8 mouse cellular contexts compared by ENCODE assay signal in genomic region chr5:115514896-115515587, GRCm38 (mm10). TPM values are rescaled to one million over a fixed set of nuclear protein-coding genes. Genes with fewer than 3 reads are reported as not detected.
DNase-seq lines count a peak whose midpoint lies in the region; ATAC-seq lines count a peak whose summit lies in the region.

No protein-coding gene starts in this region.

- peaks cover 41% of the 10 kb centered on the region for H3K4me1 ChIP-seq in forebrain, embryonic 10.5 days
- H3K4me1 ChIP-seq in forebrain, embryonic 11.5 days (replicated peaks; ENCODE audit: control insufficient read depth, insufficient read depth, low read length) = no peaks in the 10 kb centered on the region; the same call in 1 of the 2 replicates
- peaks cover 21% of the 10 kb centered on the region for H3K4me1 ChIP-seq in embryonic facial prominence, embryonic 12.5 days
- H3K4me1 ChIP-seq in heart, embryonic 16.5 days (ENCODE audit: control insufficient read depth, insufficient read depth, low read length) = peaks cover 31% of the 10 kb centered on the region
- H3K4me1 ChIP-seq in midbrain, embryonic 11.5 days (ENCODE audit: control insufficient read depth, insufficient read depth, low read length) = peaks cover 2% of the 10 kb centered on the region; the same call in 1 of the 2 replicates

- no peak overlapping the region for H3K4me2 ChIP-seq in forebrain, embryonic 11.5 days (ENCODE audit: low read depth, low read length, severe bottlenecking)
- peak overlapping the region; percentile 40 for H3K4me2 ChIP-seq in embryonic facial prominence, embryonic 12.5 days (replicated peaks)
- peak overlapping the region; percentile 50 for H3K4me2 ChIP-seq in heart, embryonic 16.5 days (ENCODE audit: low read depth, low read length)
- no peak overlapping the region for H3K4me2 ChIP-seq in midbrain, embryonic 11.5 days

- H3K27me3 ChIP-seq in forebrain, embryonic 10.5 days (ENCODE audit: poor library complexity, severe bottlenecking) = no peaks in the 10 kb centered on the region
- H3K27me3 ChIP-seq in forebrain, embryonic 11.5 days (ENCODE audit: control insufficient read depth, insufficient read depth, low read length) = no peaks in the 10 kb centered on the region
- no peaks in the 10 kb centered on the region for H3K27me3 ChIP-seq in embryonic facial prominence, embryonic 12.5 days
- no peaks in the 10 kb centered on the region for H3K27me3 ChIP-seq in heart, embryonic 16.5 days (ENCODE audit: control insufficient read depth, insufficient read depth, low read length)
- H3K27me3 ChIP-seq in midbrain, embryonic 11.5 days (ENCODE audit: control insufficient read depth, insufficient read depth, low read length) = no peaks in the 10 kb centered on the region

- WGBS in forebrain, embryonic 10.5 days = 63% methylated on average over 20 of the region's 20 CpGs
- 55% methylated on average over 20 of the region's 20 CpGs for WGBS in forebrain, embryonic 11.5 days
- WGBS in embryonic facial prominence, embryonic 12.5 days = 24% methylated on average over 20 of the region's 20 CpGs
- 44% methylated on average over 20 of the region's 20 CpGs for WGBS in heart, embryonic 16.5 days
- WGBS in midbrain, embryonic 11.5 days = 67% methylated on average over 20 of the region's 20 CpGs

- 0 out of 2 replicates have a peak overlapping the region, but pooled peaks have one; percentile 1 for H3K4me3 ChIP-seq in forebrain, embryonic 10.5 days
- no peak overlapping the region for H3K4me3 ChIP-seq in forebrain, embryonic 11.5 days (ENCODE audit: low read depth, low read length)
- H3K4me3 ChIP-seq in embryonic facial prominence, embryonic 12.5 days = no peak overlapping the region
- H3K4me3 ChIP-seq in heart, embryonic 16.5 days (ENCODE audit: low read length) = 0 out of 2 replicates have a peak overlapping the region, but pooled peaks have one; percentile 10
- H3K4me3 ChIP-seq in midbrain, embryonic 11.5 days (ENCODE audit: low read depth, low read length) = no peak overlapping the region

- no peak for DNase-seq in forebrain, embryonic 10.5 days (ENCODE audit: extremely low spot score, low spot score)
- DNase-seq in forebrain, embryonic 11.5 days (ENCODE audit: low spot score) = no peak
- peak; percentile 67 to 89 for DNase-seq in kidney, postnatal 25 days
- DNase-seq in midbrain, embryonic 11.5 days (ENCODE audit: low spot score, missing footprints) = peak; percentile 83
- no peak for DNase-seq in embryo, embryonic 10 days (ENCODE audit: low spot score)
- no peak for DNase-seq in frontal cortex, postnatal 25 days (ENCODE audit: low spot score in 2 of 2)

- H3K9me3 ChIP-seq in forebrain, embryonic 10.5 days = no peaks in the 10 kb centered on the region
- no peaks in the 10 kb centered on the region for H3K9me3 ChIP-seq in forebrain, embryonic 11.5 days (ENCODE audit: control insufficient read depth, low read length)
- H3K9me3 ChIP-seq in embryonic facial prominence, embryonic 12.5 days = no peaks in the 10 kb centered on the region
- no peaks in the 10 kb centered on the region for H3K9me3 ChIP-seq in heart, embryonic 16.5 days (replicated peaks; ENCODE audit: control insufficient read depth, low read length)
- no peaks in the 10 kb centered on the region for H3K9me3 ChIP-seq in midbrain, embryonic 11.5 days (ENCODE audit: control insufficient read depth, low read length)

- no peak for ATAC-seq in forebrain, embryonic 11.5 days (replicated peaks; ENCODE audit: low FRiP score)
- ATAC-seq in embryonic facial prominence, embryonic 12.5 days (ENCODE audit: insufficient number of reproducible peaks, insufficient read depth, low FRiP score, low TSS enrichment) = peak; percentile 74
- peak; percentile 81 for ATAC-seq in heart, embryonic 16.5 days (replicated peaks; ENCODE audit: extremely low read depth, insufficient read depth, low FRiP score)
- no peak for ATAC-seq in midbrain, embryonic 11.5 days (ENCODE audit: low FRiP score)

- peaks cover 36% of the 10 kb centered on the region for H3K36me3 ChIP-seq in forebrain, embryonic 10.5 days (replicated peaks)
- no peaks in the 10 kb centered on the region for H3K36me3 ChIP-seq in forebrain, embryonic 11.5 days (ENCODE audit: control insufficient read depth, insufficient read depth, low read length)
- H3K36me3 ChIP-seq in embryonic facial prominence, embryonic 12.5 days = 0 out of 2 replicates have a peak, but pooled peaks cover 6% of the 10 kb centered on the region
- peaks cover 7% of the 10 kb centered on the region for H3K36me3 ChIP-seq in heart, embryonic 16.5 days (ENCODE audit: control insufficient read depth, insufficient read depth)
- no peaks in the 10 kb centered on the region for H3K36me3 ChIP-seq in midbrain, embryonic 11.5 days (ENCODE audit: control insufficient read depth, insufficient read depth, low read length)

- H3K9ac ChIP-seq in forebrain, embryonic 11.5 days (ENCODE audit: low read length) = no peak overlapping the region
- peak overlapping the region; percentile 21; the same call in 1 of the 2 replicates for H3K9ac ChIP-seq in embryonic facial prominence, embryonic 12.5 days
- peak overlapping the region; percentile 39 for H3K9ac ChIP-seq in heart, embryonic 16.5 days (ENCODE audit: low read length)
- H3K9ac ChIP-seq in midbrain, embryonic 11.5 days (ENCODE audit: low read length) = no peak overlapping the region

- H3K27ac ChIP-seq in forebrain, embryonic 10.5 days = peak overlapping the region; percentile 81
- no peak overlapping the region for H3K27ac ChIP-seq in forebrain, embryonic 11.5 days (ENCODE audit: low read depth, low read length)
- H3K27ac ChIP-seq in embryonic facial prominence, embryonic 12.5 days = peak overlapping the region; percentile 96
- peak overlapping the region; percentile 88 for H3K27ac ChIP-seq in heart, embryonic 16.5 days (ENCODE audit: low read length)
- H3K27ac ChIP-seq in midbrain, embryonic 11.5 days (ENCODE audit: low read depth, low read length) = no peak overlapping the region

RNA-seq across cellular contexts. Expression of gene Pxn, which starts 8.6 kb away (rescaled TPM):
- polyA plus RNA-seq in forebrain, embryonic 10.5 days (2016; fragmentation: Nextera tagmentation; extraction: Ambion mirVana) = 34.3 and 35.8 TPM in 2 replicates
- polyA plus RNA-seq in forebrain, embryonic 11.5 days (2014; fragmentation: Nextera tagmentation; extraction: Ambion mirVana) = 11.9 and 12.3 TPM in 2 replicates
- polyA plus RNA-seq in embryonic facial prominence, embryonic 12.5 days (2016; fragmentation: Nextera tagmentation; extraction: Ambion mirVana) = 46.8 and 47.1 TPM in 2 replicates
- 39.1 and 40.6 TPM in 2 replicates for polyA plus RNA-seq in heart, embryonic 16.5 days (2015; fragmentation: Nextera tagmentation; extraction: Ambion mirVana)
- 7.3 and 7.7 TPM in 2 replicates for polyA plus RNA-seq in midbrain, embryonic 11.5 days (2014; fragmentation: Nextera tagmentation; extraction: Ambion mirVana)

RNA-seq across cellular contexts. Expression of gene Sirt4, which starts 30.5 kb away (rescaled TPM):
- polyA plus RNA-seq in forebrain, embryonic 10.5 days (2016; fragmentation: Nextera tagmentation; extraction: Ambion mirVana) = 13.1 and 13.9 TPM in 2 replicates
- 20.6 and 22.0 TPM in 2 replicates for polyA plus RNA-seq in forebrain, embryonic 11.5 days (2014; fragmentation: Nextera tagmentation; extraction: Ambion mirVana)
- 23.2 and 25.9 TPM in 2 replicates for polyA plus RNA-seq in embryonic facial prominence, embryonic 12.5 days (2016; fragmentation: Nextera tagmentation; extraction: Ambion mirVana)
- polyA plus RNA-seq in heart, embryonic 16.5 days (2015; fragmentation: Nextera tagmentation; extraction: Ambion mirVana) = 18.7 and 24.0 TPM in 2 replicates
- 16.2 and 18.9 TPM in 2 replicates for polyA plus RNA-seq in midbrain, embryonic 11.5 days (2014; fragmentation: Nextera tagmentation; extraction: Ambion mirVana)

RNA-seq across cellular contexts. Expression of gene Rplp0, which starts 44.2 kb away (rescaled TPM):
- polyA plus RNA-seq in forebrain, embryonic 10.5 days (2016; fragmentation: Nextera tagmentation; extraction: Ambion mirVana) = 1,454 and 1,463 TPM in 2 replicates
- polyA plus RNA-seq in forebrain, embryonic 11.5 days (2014; fragmentation: Nextera tagmentation; extraction: Ambion mirVana) = 1,156 and 1,197 TPM in 2 replicates
- 1,232 and 1,233 TPM in 2 replicates for polyA plus RNA-seq in embryonic facial prominence, embryonic 12.5 days (2016; fragmentation: Nextera tagmentation; extraction: Ambion mirVana)
- 1,003 and 1,029 TPM in 2 replicates for polyA plus RNA-seq in heart, embryonic 16.5 days (2015; fragmentation: Nextera tagmentation; extraction: Ambion mirVana)
- 1,161 and 1,182 TPM in 2 replicates for polyA plus RNA-seq in midbrain, embryonic 11.5 days (2014; fragmentation: Nextera tagmentation; extraction: Ambion mirVana)

RNA-seq across cellular contexts. Expression of gene Pla2g1b, which starts 49.0 kb away (rescaled TPM):
- polyA plus RNA-seq in forebrain, embryonic 10.5 days (2016; fragmentation: Nextera tagmentation; extraction: Ambion mirVana) = not detected in 2 replicates
- not detected in 2 replicates for polyA plus RNA-seq in forebrain, embryonic 11.5 days (2014; fragmentation: Nextera tagmentation; extraction: Ambion mirVana)
- polyA plus RNA-seq in embryonic facial prominence, embryonic 12.5 days (2016; fragmentation: Nextera tagmentation; extraction: Ambion mirVana) = not detected in 2 replicates
- 0.46 and 0.92 TPM in 2 replicates for polyA plus RNA-seq in heart, embryonic 16.5 days (2015; fragmentation: Nextera tagmentation; extraction: Ambion mirVana)
- not detected in 2 replicates for polyA plus RNA-seq in midbrain, embryonic 11.5 days (2014; fragmentation: Nextera tagmentation; extraction: Ambion mirVana)

RNA-seq across cellular contexts. Expression of gene Gcn1l1, which starts 50.0 kb away (rescaled TPM):
- polyA plus RNA-seq in forebrain, embryonic 10.5 days (2016; fragmentation: Nextera tagmentation; extraction: Ambion mirVana) = 64.9 and 66.1 TPM in 2 replicates
- polyA plus RNA-seq in forebrain, embryonic 11.5 days (2014; fragmentation: Nextera tagmentation; extraction: Ambion mirVana) = 54.8 and 62.4 TPM in 2 replicates
- 56.1 and 57.9 TPM in 2 replicates for polyA plus RNA-seq in embryonic facial prominence, embryonic 12.5 days (2016; fragmentation: Nextera tagmentation; extraction: Ambion mirVana)
- polyA plus RNA-seq in heart, embryonic 16.5 days (2015; fragmentation: Nextera tagmentation; extraction: Ambion mirVana) = 20.9 and 27.6 TPM in 2 replicates
- 27.6 and 32.2 TPM in 2 replicates for polyA plus RNA-seq in midbrain, embryonic 11.5 days (2014; fragmentation: Nextera tagmentation; extraction: Ambion mirVana)

Comparison
In these comparisons a context has a peak if more than half of its experiments do, and no peak if none do; other contexts are left out.
1. H3K27ac ChIP-seq: peak in forebrain, embryonic 10.5 days (single experiment), embryonic facial prominence, embryonic 12.5 days (single experiment) and heart, embryonic 16.5 days (single experiment); none in forebrain, embryonic 11.5 days (single experiment) and midbrain, embryonic 11.5 days (single experiment).
2. H3K4me3 ChIP-seq: peak in forebrain, embryonic 10.5 days (single experiment) and heart, embryonic 16.5 days (single experiment); none in forebrain, embryonic 11.5 days (single experiment), embryonic facial prominence, embryonic 12.5 days (single experiment) and midbrain, embryonic 11.5 days (single experiment).
3. DNase-seq: peak in kidney, postnatal 25 days (2 of 2) and midbrain, embryonic 11.5 days (single experiment); none in forebrain, embryonic 10.5 days (single experiment), forebrain, embryonic 11.5 days (single experiment), embryo, embryonic 10 days (single experiment) and frontal cortex, postnatal 25 days (0 of 2).
4. ATAC-seq: peak in embryonic facial prominence, embryonic 12.5 days (single experiment) and heart, embryonic 16.5 days (single experiment); none in forebrain, embryonic 11.5 days (single experiment) and midbrain, embryonic 11.5 days (single experiment).
5. H3K4me2 ChIP-seq: peak in embryonic facial prominence, embryonic 12.5 days (single experiment) and heart, embryonic 16.5 days (single experiment); none in forebrain, embryonic 11.5 days (single experiment) and midbrain, embryonic 11.5 days (single experiment).
6. H3K9ac ChIP-seq: peak in embryonic facial prominence, embryonic 12.5 days (single experiment) and heart, embryonic 16.5 days (single experiment); none in forebrain, embryonic 11.5 days (single experiment) and midbrain, embryonic 11.5 days (single experiment).